Mouse (Mus musculus) limb, embryonic 13.5 days (tissue): Measurements from ENCODE around the gene Scn2b. TPM values are rescaled to one million over a fixed set of nuclear protein-coding genes. Genes with fewer than 3 reads are reported as not detected.

Experiments
- ATAC-seq: fragments of 200-750 bp; cut with Nextera tagmentation; 2 replicates; pipeline ENCODE4 v1.8.0; 2017; ENCODE audit warnings: low read depth, moderate number of reproducible peaks, moderate TSS enrichment; ENCODE audit not compliant: low FRiP score
- H3K27ac ChIP-seq: fragments of 300-500 bp; sonication (generic); 2 replicates; pipeline ENCODE4 v1.5.1; 2015; ENCODE audit warnings: inconsistent platforms, mild to moderate bottlenecking, moderate library complexity
- H3K27me3 ChIP-seq: fragments of 300-500 bp; sonication (generic); 2 replicates; pipeline ENCODE4 v1.6.1; 2015; ENCODE audit warnings: mild to moderate bottlenecking, inconsistent platforms
- H3K36me3 ChIP-seq: fragments of 300-500 bp; sonication (generic); 2 replicates; pipeline ENCODE4 v1.6.1; 2015; ENCODE audit warnings: inconsistent platforms, mild to moderate bottlenecking, moderate library complexity
- H3K4me1 ChIP-seq: fragments of 300-500 bp; sonication (generic); 2 replicates; pipeline ENCODE4 v1.6.1; 2015; ENCODE audit warnings: inconsistent platforms
- H3K4me2 ChIP-seq: fragments of 300-500 bp; sonication (generic); replicated peaks from 2 replicates; pipeline ENCODE4 v1.6.1; 2015; ENCODE audit warnings: inconsistent platforms, mild to moderate bottlenecking, moderate library complexity
- H3K4me3 ChIP-seq: fragments of 300-500 bp; sonication (generic); 2 replicates; pipeline ENCODE4 v1.5.1; 2015; ENCODE audit warnings: moderate library complexity, mild to moderate bottlenecking, inconsistent platforms
- H3K9ac ChIP-seq: fragments of 300-500 bp; sonication (generic); 2 replicates; pipeline ENCODE4 v1.6.1; 2015; ENCODE audit warnings: mild to moderate bottlenecking, inconsistent platforms
- H3K9me3 ChIP-seq: fragments of 300-500 bp; sonication (generic); 2 replicates; pipeline ENCODE4 v1.6.1; 2016; ENCODE audit warnings: inconsistent platforms
- WGBS: fragments of 180-500 bp; shearing (Covaris S2); methylation state at CpG from one replicate; pipeline ENCODE4 v1.1.7; 2015; 5-methylcytosine and 5-hydroxymethylcytosine counted together
- polyA plus RNA-seq: library from polyadenylated mRNA; unstranded; fragments of >200 nt; fragmentation: Nextera tagmentation; extraction: Ambion mirVana; gene quantifications from 2 replicates; pipeline ENCODE4 v1.2.1, GENCODE M21; 2015

The Scn2b gene
- polyA plus RNA-seq, 1 experiment from 2014 or later: 7.2 TPM

DNA sequence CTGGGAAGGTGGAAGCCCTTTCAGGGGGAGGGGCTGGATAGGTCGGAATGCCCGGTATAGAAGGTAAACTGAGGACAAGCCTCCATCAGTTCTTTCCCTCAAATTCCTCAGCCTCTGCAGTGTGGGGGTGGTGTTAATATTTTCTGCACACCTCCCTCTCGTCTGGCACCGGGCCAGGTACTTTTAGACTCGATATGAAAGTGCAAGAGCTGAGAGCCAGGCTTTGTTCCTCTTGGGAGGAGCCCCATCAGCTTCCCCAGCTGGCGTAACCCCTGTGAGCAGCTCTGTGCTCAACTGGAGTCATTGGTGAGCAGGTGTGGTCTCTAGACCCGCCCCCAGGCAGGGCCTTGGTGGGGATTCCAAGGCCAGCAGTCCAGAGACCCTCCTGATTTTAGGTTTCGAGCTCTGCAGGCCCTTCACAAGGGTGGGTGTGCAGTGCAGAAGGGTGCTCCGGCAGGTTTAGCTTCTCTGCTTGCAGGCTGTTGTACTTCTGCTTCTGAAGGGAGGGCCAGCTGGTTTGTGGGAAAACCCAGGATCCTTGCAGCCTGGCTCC, 4.7 kb downstream of the Scn2b start:
- Histone ChIP-seq H3K9ac (0 out of 2 replicates have a peak overlapping the region, but pooled peaks have one; percentile 31), H3K27ac (no peak overlapping the region), H3K4me3 (peak overlapping the region; percentile 23), H3K36me3 (peaks cover 19% of the 10 kb centered on the region), H3K27me3 (no peaks in the 10 kb centered on the region), H3K4me1 (peaks cover 34% of the 10 kb centered on the region), H3K4me2 (peak overlapping the region; percentile 61), H3K9me3 (no peaks in the 10 kb centered on the region)
- peak; percentile 42 for ATAC-seq
- WGBS: 25% methylated on average over 9 of the region's 9 CpGs

DNA sequence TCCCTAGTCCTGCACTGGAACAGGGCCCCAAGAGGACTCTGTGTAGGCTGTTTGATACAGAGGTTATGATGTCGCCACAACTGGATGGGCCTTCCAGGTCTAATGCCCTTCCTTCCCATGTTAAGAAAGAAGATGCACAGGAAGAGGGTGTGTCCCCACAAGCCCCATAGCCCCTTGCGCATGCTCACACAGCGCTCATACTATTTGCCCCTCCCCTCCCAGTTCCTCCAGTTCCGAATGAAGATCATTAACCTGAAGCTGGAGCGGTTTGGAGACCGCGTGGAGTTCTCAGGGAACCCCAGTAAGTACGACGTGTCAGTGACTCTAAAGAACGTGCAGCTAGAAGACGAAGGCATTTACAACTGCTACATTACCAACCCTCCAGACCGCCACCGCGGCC, 7.6 kb downstream of the Scn2b start:
- H3K9ac ChIP-seq: no peak overlapping the region
- H3K4me1 ChIP-seq: peaks cover 20% of the 10 kb centered on the region
- no peak overlapping the region for H3K4me3 ChIP-seq
- WGBS: 92% methylated on average over 14 of the region's 14 CpGs
- H3K27ac ChIP-seq: no peak overlapping the region
- H3K36me3 ChIP-seq: peaks cover 19% of the 10 kb centered on the region
- no peak overlapping the region for H3K4me2 ChIP-seq
- H3K9me3 ChIP-seq: no peaks in the 10 kb centered on the region
- H3K27me3 ChIP-seq: no peaks in the 10 kb centered on the region
- no peak for ATAC-seq

DNA sequence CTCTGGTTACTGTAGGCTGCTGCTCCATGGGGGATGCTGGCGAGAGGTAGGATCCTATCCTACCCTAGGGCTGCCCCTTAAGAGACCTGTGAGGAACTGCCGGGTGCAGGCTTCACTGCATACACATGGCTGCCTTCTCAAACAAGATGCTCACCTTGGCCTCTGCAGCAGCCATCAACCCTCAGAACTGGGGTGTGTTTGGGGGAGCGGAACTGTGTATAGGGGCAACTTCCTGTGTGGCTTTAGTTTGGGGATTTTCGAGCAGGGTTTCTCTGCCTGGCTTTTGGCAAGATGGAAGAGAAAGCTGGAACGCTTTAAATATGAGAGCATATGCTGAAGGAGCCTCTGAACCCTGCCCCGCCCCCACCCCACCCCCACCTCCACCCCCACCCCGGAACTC, 9.4 kb downstream of the Scn2b start:
- Histone ChIP-seq H3K27me3 (no peaks in the 10 kb centered on the region), H3K4me3 (no peak overlapping the region), H3K4me1 (peaks cover 8% of the 10 kb centered on the region), H3K9ac (no peak overlapping the region), H3K36me3 (peaks cover 19% of the 10 kb centered on the region), H3K4me2 (no peak overlapping the region), H3K9me3 (no peaks in the 10 kb centered on the region), H3K27ac (no peak overlapping the region)
- 66% methylated on average over 7 of the region's 7 CpGs for WGBS
- no peak for ATAC-seq

DNA sequence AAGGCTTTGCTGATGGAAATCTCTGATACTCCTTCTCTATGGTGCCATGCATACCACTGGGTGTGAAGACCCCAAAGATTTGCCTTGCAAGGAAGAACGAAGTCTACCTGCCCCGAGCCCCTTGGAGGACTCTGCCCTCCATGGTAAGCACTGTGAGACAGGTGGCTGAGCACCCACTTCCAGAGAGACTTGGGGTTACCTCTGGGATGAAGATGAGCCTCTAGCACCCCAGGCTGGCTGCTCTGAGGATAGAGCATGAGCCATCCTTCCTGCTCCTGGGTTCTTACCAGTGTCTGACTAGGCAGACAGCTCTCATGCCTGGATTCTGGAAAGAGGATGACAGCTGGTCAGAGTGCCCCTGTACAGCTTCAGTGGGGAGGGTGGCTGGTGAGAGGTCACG, 12.5 kb downstream of the Scn2b start:
- Histone ChIP-seq H3K9ac (no peak overlapping the region), H3K4me1 (peaks cover 12% of the 10 kb centered on the region), H3K9me3 (no peaks in the 10 kb centered on the region), H3K4me3 (no peak overlapping the region), H3K4me2 (no peak overlapping the region), H3K27me3 (peaks cover 7% of the 10 kb centered on the region), H3K36me3 (peaks cover 19% of the 10 kb centered on the region), H3K27ac (no peak overlapping the region)
- no peak for ATAC-seq
- WGBS: 88% methylated on average over 3 of the region's 3 CpGs

DNA sequence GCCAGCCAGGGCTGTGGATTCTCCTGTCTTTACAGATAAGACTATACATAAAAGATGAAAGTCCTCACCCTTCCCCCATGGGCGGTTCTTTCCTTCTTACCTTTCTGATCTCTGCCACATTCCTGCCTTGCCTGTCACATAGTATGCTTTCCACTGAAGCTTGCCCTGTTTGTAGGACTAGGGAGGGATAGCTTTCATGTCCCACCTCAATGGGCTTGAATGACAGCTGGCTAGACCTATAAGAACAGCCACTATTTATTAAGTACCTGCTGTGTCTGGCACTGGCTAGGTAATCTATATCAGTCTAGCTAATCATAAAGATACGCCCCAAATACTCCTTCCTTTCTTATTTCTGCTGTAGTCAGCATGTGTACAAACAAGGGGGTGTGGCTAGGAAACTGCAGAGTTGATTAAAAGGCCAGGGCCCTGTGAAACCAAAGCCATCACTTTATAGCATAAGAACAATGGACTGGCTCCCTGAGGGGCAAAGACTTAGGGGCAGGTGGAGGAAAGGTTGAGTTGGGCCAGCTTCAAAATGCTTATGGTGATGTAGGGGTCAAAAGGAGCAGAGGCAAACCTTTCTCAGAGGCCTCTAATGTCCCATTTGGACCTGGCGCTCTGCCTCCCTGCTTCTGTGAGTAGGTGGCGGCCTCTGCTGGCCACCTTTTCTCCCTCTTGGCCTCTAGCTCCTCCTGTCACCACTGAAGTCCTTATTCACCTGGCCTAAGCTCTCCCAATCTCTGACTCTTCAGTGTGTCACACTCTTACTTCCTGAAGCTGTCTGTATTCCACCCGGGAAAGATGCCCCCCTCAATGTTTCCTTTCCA, 16.1 kb downstream of the Scn2b start:
- Histone ChIP-seq H3K4me2 (no peak overlapping the region), H3K9me3 (no peaks in the 10 kb centered on the region), H3K36me3 (no peaks in the 10 kb centered on the region), H3K27ac (no peak overlapping the region), H3K9ac (no peak overlapping the region), H3K27me3 (peaks cover 42% of the 10 kb centered on the region), H3K4me3 (no peak overlapping the region), H3K4me1 (peaks cover 20% of the 10 kb centered on the region)
- WGBS: 21% methylated on average over 5 of the region's 5 CpGs
- ATAC-seq: no peak

DNA sequence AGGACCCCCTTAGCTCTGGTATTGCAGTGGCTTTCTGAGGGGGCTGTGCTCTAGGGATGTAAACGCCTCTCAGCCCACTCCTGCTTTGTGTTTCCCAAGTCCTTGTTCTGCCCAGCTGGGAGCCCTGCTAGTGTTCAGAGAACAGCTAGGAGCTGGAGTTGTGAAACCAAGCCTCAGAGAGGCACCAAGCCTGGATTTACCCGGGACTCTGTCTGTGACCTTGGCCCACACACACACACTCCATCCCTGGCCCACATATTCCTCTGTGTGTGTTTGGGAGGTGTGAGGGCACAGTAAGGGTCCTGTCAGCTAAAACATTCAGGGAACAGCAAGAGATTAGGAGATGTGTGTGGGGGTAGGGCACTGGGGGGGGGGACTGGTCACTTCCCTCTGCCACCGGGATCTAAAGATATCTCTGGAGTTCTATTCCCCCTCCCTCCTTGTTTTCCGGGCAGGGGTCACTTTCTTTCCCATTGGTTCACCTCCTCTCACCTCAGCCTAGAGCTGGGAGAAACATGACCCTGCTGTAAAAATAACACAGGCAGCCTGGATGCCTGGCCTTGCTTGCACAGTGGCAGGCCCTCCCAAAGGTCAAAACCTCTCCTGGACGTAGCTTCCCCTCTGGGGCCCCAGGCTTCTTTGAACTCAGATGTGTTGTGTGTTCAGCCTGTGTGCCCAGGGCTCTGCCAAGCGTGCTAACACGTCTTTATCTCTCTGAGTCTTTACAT, 19.0 kb downstream of the Scn2b start:
- no peak overlapping the region for H3K27ac ChIP-seq
- H3K9ac ChIP-seq: no peak overlapping the region
- ATAC-seq: no peak
- no peak overlapping the region for H3K4me2 ChIP-seq
- peaks cover 69% of the 10 kb centered on the region for H3K27me3 ChIP-seq
- peaks cover 32% of the 10 kb centered on the region for H3K4me1 ChIP-seq
- H3K4me3 ChIP-seq: no peak overlapping the region
- WGBS: 13% methylated on average over 7 of the region's 7 CpGs
- no peaks in the 10 kb centered on the region for H3K9me3 ChIP-seq
- H3K36me3 ChIP-seq: no peaks in the 10 kb centered on the region

DNA sequence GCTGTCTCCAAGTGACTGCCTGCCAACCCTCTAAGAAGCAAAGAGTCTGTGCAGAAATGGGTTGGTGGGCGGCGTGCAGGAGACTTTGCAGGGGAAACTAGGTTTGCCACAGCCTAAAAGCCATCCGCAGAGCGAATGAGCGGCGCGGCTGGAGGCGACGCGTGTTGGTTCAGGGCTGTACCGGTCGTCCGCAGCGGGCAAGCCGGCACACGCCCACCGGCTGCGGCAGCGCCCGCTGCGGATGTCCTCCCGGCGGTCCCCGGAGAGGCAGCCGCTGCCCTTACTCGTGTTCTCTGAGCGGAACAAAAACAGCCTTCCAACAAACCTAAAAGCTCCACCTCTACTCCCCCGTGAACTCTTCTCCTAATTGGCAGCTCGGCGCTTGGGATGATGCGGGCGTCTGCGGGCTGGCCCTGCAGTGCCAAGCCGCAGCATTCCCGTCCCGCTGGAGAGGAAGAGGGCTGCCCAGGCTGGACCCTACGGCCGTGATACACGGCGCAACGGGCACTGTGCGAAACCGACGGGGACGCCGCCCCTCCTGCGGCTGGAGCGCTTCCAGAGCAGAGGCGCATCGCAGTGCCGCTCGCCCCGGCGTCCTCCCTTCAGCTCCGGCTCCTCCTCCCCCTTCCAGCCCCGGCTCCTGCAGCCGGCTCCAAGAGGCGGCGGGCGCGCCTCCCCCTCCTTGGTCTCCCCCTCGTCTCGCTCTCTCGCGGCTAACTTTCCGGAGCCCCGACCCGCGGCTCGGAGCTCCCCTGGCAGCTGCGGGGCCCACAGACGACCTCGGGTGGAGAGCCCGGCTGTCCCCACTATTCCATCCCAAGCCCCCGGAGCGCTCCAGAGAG, 20.8 kb downstream of the Scn2b start, which contains the start of gene Scn4b:
Scn4b (plus strand) TSS at position 205 of the 842 bp plus-strand sequence.
- ATAC-seq: peak; percentile 62; the same call in 1 of the 2 replicates
- H3K27ac ChIP-seq: no peak within 1 kb of the TSS
- under 1% methylated on average over 76 of the region's 76 CpGs for WGBS

DNA sequence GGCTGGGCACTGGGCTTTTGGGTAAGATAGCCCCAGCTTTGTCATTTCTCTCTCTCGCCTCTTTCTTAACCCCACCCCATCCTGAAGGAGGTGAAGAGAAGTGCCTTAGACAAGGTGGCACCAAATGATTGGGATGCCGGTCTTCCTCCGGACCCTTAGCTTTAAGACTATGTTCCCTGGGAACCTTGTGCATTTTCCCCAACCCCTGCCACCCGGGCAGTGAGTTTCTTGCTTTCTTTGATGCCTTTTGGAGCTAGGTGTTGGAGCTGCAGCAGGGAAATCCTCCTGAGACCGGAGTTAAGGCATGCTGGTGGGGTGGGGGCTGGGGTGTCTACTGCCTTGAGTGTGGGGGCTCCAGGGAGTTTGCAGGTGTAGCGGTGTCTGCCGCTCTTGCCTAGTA, 21.5 kb downstream of the Scn2b start:
- ATAC-seq: no peak
- H3K4me1 ChIP-seq: peaks cover 29% of the 10 kb centered on the region
- H3K9ac ChIP-seq: peak overlapping the region; percentile 66

More for the DNA sequence above, 20.8 kb downstream of the Scn2b start, which contains the start of gene Scn4b:
- peaks cover 81% of the 10 kb centered on the region for H3K27me3 ChIP-seq
- H3K4me2 ChIP-seq: peak within 1 kb of the TSS; percentile 97
- H3K4me1 ChIP-seq: peaks cover 34% of the 10 kb centered on the region
- peak within 1 kb of the TSS; percentile 66 for H3K9ac ChIP-seq
- H3K4me3 ChIP-seq: peak within 1 kb of the TSS; percentile 60
- H3K9me3 ChIP-seq: no peaks in the 10 kb centered on the region
- H3K36me3 ChIP-seq: no peaks in the 10 kb centered on the region

DNA sequence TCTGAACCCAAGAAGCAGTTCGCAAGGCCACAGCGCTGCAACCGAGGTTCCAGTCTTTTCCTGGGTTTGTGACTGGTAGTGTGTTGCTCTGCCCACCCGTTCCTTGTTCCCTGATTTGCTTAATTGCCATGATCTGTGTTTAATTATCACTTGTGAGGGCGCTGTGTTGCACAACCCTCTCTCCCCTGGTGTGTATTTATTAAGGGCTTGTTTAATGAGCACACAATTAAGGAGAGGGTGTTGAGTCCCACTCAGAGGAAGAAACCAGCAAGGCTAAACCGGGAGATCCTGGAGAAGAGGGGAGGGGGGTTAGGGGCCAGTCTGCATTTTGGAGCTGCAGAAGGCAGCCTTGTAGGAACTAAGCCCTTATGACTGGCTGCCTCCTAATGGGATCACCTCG, 23.4 kb downstream of the Scn2b start:
- WGBS: 27% methylated on average over 7 of the region's 7 CpGs
- Histone ChIP-seq H3K36me3 (no peaks in the 10 kb centered on the region), H3K4me2 (no peak overlapping the region), H3K9ac (peak overlapping the region; percentile 31; the same call in 1 of the 2 replicates), H3K27ac (no peak overlapping the region), H3K4me1 (peaks cover 28% of the 10 kb centered on the region), H3K4me3 (no peak overlapping the region), H3K9me3 (no peaks in the 10 kb centered on the region), H3K27me3 (peaks cover 88% of the 10 kb centered on the region)
- ATAC-seq: no peak

More for the DNA sequence above, 21.5 kb downstream of the Scn2b start:
- no peaks in the 10 kb centered on the region for H3K36me3 ChIP-seq
- H3K4me2 ChIP-seq: peak overlapping the region; percentile 97
- peak overlapping the region; percentile 60 for H3K4me3 ChIP-seq
- 4% methylated on average over 7 of the region's 7 CpGs for WGBS
- no peaks in the 10 kb centered on the region for H3K9me3 ChIP-seq
- H3K27ac ChIP-seq: no peak overlapping the region
- peaks cover 86% of the 10 kb centered on the region for H3K27me3 ChIP-seq

DNA sequence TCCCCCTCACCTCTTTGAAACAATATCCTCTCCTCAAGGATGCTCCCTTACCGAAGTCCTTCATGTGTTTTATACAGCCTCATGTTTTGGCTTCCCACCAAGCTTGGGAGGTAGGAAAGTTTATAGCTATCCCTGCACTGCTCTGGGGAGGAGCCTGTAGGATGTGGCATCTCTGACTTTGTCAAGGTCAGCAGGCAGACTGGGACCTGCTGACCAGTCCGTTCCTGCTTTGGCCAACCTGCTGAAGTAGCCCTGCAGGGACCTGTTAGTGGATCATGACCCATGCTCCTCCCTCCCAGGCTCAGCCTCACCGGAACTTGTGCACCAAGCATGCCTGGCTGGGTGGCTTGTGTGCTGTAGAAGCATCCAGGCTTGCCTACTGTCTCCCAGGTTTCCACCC, 25.1 kb downstream of the Scn2b start:
- Histone ChIP-seq H3K27me3 (peaks cover 72% of the 10 kb centered on the region), H3K27ac (no peak overlapping the region), H3K36me3 (no peaks in the 10 kb centered on the region), H3K9ac (no peak overlapping the region), H3K4me1 (peaks cover 29% of the 10 kb centered on the region), H3K4me2 (no peak overlapping the region), H3K4me3 (no peak overlapping the region), H3K9me3 (no peaks in the 10 kb centered on the region)
- WGBS: 54% methylated on average over 3 of the region's 3 CpGs
- no peak for ATAC-seq

DNA sequence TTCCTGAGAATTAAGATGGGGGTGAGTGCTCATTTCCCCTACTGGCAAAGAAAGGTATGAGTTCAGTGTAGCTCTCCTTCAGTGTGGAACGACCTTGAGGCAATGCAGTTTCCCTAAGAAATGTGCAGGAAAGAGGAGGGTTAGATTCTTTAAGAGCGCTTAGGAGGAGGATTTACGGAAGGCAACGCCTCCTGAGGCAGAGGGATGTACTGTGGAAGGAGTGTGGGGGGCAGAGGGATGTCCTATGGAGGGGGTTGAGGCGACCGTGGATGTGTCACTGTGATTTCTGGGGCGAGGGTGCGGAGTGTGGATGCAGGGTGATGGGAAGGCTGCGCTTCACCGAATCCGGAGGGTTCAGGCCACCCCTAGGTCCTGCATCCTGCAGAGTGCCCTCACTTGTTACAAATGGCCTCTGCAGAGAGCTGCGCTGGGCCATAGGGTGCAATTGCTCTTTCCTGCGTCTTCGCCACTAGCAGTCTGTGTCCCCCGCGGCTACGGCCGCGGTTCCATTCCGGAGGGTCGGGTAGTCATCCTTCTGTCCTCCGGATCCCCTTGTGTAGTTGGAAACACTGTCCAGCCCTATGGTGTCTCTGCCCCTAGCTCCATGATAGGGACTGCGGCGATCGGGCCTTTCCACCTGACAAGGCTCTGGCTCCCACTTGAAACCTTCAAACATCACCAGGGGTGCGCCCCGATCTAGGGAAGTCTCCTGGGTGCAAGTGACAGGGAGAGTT, 28.1 kb downstream of the Scn2b start:
- peaks cover 59% of the 10 kb centered on the region for H3K27me3 ChIP-seq
- H3K4me3 ChIP-seq: peak overlapping the region; percentile 48
- H3K9ac ChIP-seq: peak overlapping the region; percentile 64
- no peaks in the 10 kb centered on the region for H3K36me3 ChIP-seq
- no peak overlapping the region for H3K27ac ChIP-seq
- peaks cover 14% of the 10 kb centered on the region for H3K4me1 ChIP-seq
- H3K9me3 ChIP-seq: no peaks in the 10 kb centered on the region
- ATAC-seq: peak; percentile 32; the same call in 1 of the 2 replicates
- 4% methylated on average over 27 of the region's 27 CpGs for WGBS
- H3K4me2 ChIP-seq: peak overlapping the region; percentile 86
